Mouse (Mus musculus): ENCODE data around the gene Gpr174.

DNA sequence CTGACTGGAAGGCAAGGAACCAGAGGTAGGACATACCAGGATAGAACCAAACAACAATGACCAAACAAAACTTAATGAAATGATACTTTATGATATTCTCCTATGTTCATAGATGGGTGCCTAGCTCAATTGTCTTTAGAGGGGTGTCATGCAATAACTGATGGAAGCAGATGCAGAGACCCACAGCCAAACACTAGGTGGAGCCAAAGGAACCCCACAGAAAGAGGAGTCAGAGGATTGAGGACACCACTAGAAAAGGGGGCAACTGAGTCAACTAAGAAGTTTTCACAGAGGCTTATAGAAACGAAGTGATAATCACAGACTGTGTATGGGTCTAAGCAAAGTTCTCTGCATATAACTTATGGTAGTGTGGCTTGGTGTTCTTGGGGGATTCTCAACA lies 24.5 kb upstream of the Gpr174 start:
- TF ChIP-seq CTCF (IDR thresholded peaks at IDR 0.05) (no peak), EP300 (IDR thresholded peaks at IDR 0.05) (no peak)
